Mouse (Mus musculus) heart, postnatal 14 days (tissue): ENCODE measurements at regions not wholly inside any gene's neighbourhood (a gene's known extent, or its start where the extent isn't known, plus 50 kb on each side); places are given as distances from the start of the nearest gene placed in this dataset.

ENCODE experiments used
- DNase-seq, 2 experiments: peaks; one replicate each; pipeline ENCODE4 v3.0.0; 2021 to 2022
- intact Hi-C: fragments of 180-260 bp; cut with DNase I; formaldehyde crosslinking; loops from one replicate; pipeline ENCODE4 v1.15.1; 2025

GRCm38 (mm10) chr16:8351424-8351823 lies 73.5 kb downstream of the Tmem114 start:
- no peak for DNase-seq
- intact Hi-C loops = no loop called here

GRCm38 (mm10) chr16:8349148-8349547 lies 75.8 kb downstream of the Tmem114 start:
- intact Hi-C loops = no loop called here
- DNase-seq = no peak

- no peak for DNase-seq
- intact Hi-C loops = no loop called here
These were observed 76.3 kb downstream of the Tmem114 start for GRCm38 (mm10) chr16:8348645-8349044.

GRCm38 (mm10) chr16:8345216-8345615 lies 79.7 kb downstream of the Tmem114 start:
- no peak for DNase-seq
- intact Hi-C loops = no loop called here

GRCm38 (mm10) chr16:8333081-8333710 lies 91.7 kb downstream of the Tmem114 start:
- DNase-seq = peak; percentile 16 to 26
- intact Hi-C loops = loop anchor here (5.0 to 10.0 kb wide), 2 partner anchors 1541 to 1828 kb away; no protein-coding TSS in a partner anchor

GRCm38 (mm10) chr16:8311996-8312395 lies 112.9 kb downstream of the Tmem114 start:
- intact Hi-C loops = no loop called here
- no peak for DNase-seq

- intact Hi-C loops = no loop called here
- no peak for DNase-seq
These were observed 118.5 kb downstream of the Tmem114 start for GRCm38 (mm10) chr16:8306389-8306788.
